14 mouse cellular contexts compared by ENCODE assay signal in genomic region chr2:32527468-32527966, GRCm38 (mm10). TPM values are rescaled to one million over a fixed set of nuclear protein-coding genes. Genes with fewer than 3 reads are reported as not detected.
A peak's percentile ranks its signal among the peaks of the same experiment; 100 is the strongest.
DNase-seq lines count a peak whose midpoint lies in the region; ATAC-seq lines count a peak whose summit lies in the region.
"Had no signal": no experiment of that assay in that cellular context is flagged by ENCODE, and none has a peak within 500 bp of the region (broad histone marks: within the 10 kb centered on the region; RNA-seq: fewer than 3 reads in every experiment).

No protein-coding gene starts in this region.

- no peak for DNase-seq in frontal cortex, postnatal 14 days (ENCODE audit: low spot score in 2 of 2)
- DNase-seq in retina, postnatal 1 day, result peak; percentile 49
- DNase-seq in retina, embryonic 14.5 days (ENCODE audit: low spot score), result no peak
- peak; percentile 93 for DNase-seq in kidney, adult 9 months
- DNase-seq in layer of hippocampus, adult 8-10 months (ENCODE audit: low spot score in 2 of 2), result no peak
- no peak for DNase-seq in thymus, postnatal 0 days (ENCODE audit: low spot score)
- no peak for DNase-seq in testis, postnatal 14 days (ENCODE audit: low spot score)
- DNase-seq: cerebellum, postnatal 25 days; heart, postnatal 36 days had no signal

- ATAC-seq in frontal cortex, adult (ENCODE audit: low TSS enrichment), result 0 out of 2 replicates have a peak, but pooled peaks have one; percentile 13
- ATAC-seq: forebrain, embryonic 15.5 days had no signal

RNA-seq across cellular contexts. Expression of gene Fam102a, which starts 7.6 kb away (rescaled TPM):
- 10 to 100 TPM; 69.9 to 81.1 (median 75.7) TPM for total RNA-seq in layer of hippocampus, adult 8-10 months (2022)
- polyA plus RNA-seq in thymus, postnatal 0 days (2015; fragmentation: Nextera tagmentation; extraction: Ambion mirVana), result 8.4 and 8.9 TPM in 2 replicates

RNA-seq across cellular contexts. Expression of gene Dpm2, which starts 43.1 kb away (rescaled TPM):
- 10 to 100 TPM; 73.1 to 87.1 (median 74.8) TPM for total RNA-seq in layer of hippocampus, adult 8-10 months (2022)
- 126 and 129 TPM in 2 replicates for polyA plus RNA-seq in thymus, postnatal 0 days (2015; fragmentation: Nextera tagmentation; extraction: Ambion mirVana)

RNA-seq across cellular contexts. Expression of gene Pip5kl1, which starts 47.1 kb away (rescaled TPM):
- 1 to 10 TPM; 4.0 to 5.2 (median 4.5) TPM for total RNA-seq in layer of hippocampus, adult 8-10 months (2022)
- polyA plus RNA-seq in thymus, postnatal 0 days (2015; fragmentation: Nextera tagmentation; extraction: Ambion mirVana), result 0.28 and 0.31 TPM in 2 replicates
- total RNA-seq: heart, adult 18-20 months had no signal

RNA-seq across cellular contexts. Expression of gene 9430097D07Rik, which starts 48.0 kb away (rescaled TPM):
- total RNA-seq in layer of hippocampus, adult 8-10 months (2022), result under 1 TPM; 0.23 to 0.74 (median 0.40) TPM
- 0.08 TPM in 1 of 2 replicates, not detected in the other for polyA plus RNA-seq in thymus, postnatal 0 days (2015; fragmentation: Nextera tagmentation; extraction: Ambion mirVana)
- total RNA-seq: heart, adult 18-20 months; heart, postnatal 36 days had no signal
- polyA plus RNA-seq: G1E; spleen, adult 2 months had no signal

RNA-seq across cellular contexts. Expression of gene St6galnac4, which starts 59.4 kb away (rescaled TPM):
- 10 to 100 TPM; 36.1 to 48.6 (median 40.3) TPM for total RNA-seq in layer of hippocampus, adult 8-10 months (2022)
- 24.3 and 25.3 TPM in 2 replicates for polyA plus RNA-seq in thymus, postnatal 0 days (2015; fragmentation: Nextera tagmentation; extraction: Ambion mirVana)

Comparison
In these comparisons a context has a peak if more than half of its experiments do, and no peak if none do; other contexts are left out.
1. DNase-seq: peak in retina, postnatal 1 day (single experiment) and kidney, adult 9 months (single experiment); none in frontal cortex, postnatal 14 days (0 of 2), retina, embryonic 14.5 days (single experiment), layer of hippocampus, adult 8-10 months (0 of 2), thymus, postnatal 0 days (single experiment) and testis, postnatal 14 days (single experiment).